13 mouse cellular contexts compared by ENCODE assay signal in the genomic region with DNA sequence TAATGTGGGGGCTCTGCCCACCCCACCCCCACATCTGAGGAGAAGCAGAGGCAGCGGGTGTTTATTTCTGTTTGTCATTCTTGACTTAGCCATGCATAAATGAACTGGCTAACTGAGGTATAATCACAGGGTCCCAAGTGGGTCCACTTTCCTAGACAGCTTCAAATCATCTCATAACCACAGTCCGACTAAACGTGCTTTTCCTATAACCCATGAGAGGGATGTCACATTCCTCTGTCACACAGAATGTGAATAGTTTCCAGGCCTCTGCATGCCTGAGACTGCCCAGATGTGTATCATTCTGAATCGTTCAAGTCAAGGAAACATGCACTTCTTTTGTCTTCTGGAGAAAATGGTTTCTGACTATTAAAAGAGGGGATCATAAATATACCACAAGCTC. TPM values are rescaled to one million over a fixed set of nuclear protein-coding genes. Genes with fewer than 3 reads are reported as not detected.
"Had no signal": no experiment of that assay in that cellular context is flagged by ENCODE, and none has a peak within 500 bp of the region (broad histone marks: within the 10 kb centered on the region; RNA-seq: fewer than 3 reads in every experiment).

No protein-coding gene starts in this region.

- H3K9ac ChIP-seq: limb, embryonic 12.5 days; liver, embryonic 14.5 days; midbrain, embryonic 15.5 days; neural tube, embryonic 13.5 days had no signal

- H3K27ac ChIP-seq: kidney, postnatal 0 days; limb, embryonic 12.5 days; liver, embryonic 14.5 days; midbrain, embryonic 15.5 days; neural tube, embryonic 13.5 days had no signal

- H3K36me3 ChIP-seq: limb, embryonic 12.5 days; midbrain, embryonic 15.5 days; neural tube, embryonic 13.5 days had no signal

- H3K4me2 ChIP-seq: limb, embryonic 12.5 days; midbrain, embryonic 15.5 days; neural tube, embryonic 13.5 days had no signal

- H3K9me3 ChIP-seq: limb, embryonic 12.5 days; midbrain, embryonic 15.5 days; neural tube, embryonic 13.5 days had no signal

- ATAC-seq: midbrain, embryonic 15.5 days had no signal

- H3K4me1 ChIP-seq: midbrain, embryonic 15.5 days had no signal

- H3K27me3 ChIP-seq: limb, embryonic 12.5 days; midbrain, embryonic 15.5 days; neural tube, embryonic 13.5 days had no signal

- H3K4me3 ChIP-seq: limb, embryonic 12.5 days; midbrain, embryonic 15.5 days; neural tube, embryonic 13.5 days had no signal

- DNase-seq: kidney, adult 8-10 months; lung, adult 18-20 months; retina, postnatal 1 day; thymus, postnatal 4 days had no signal

RNA-seq across cellular contexts. Expression of a gene that starts 17.4 kb away (rescaled TPM):
- total RNA-seq: layer of hippocampus, postnatal 25 days; liver, adult 2 months; megakaryocyte-erythroid progenitor cell, adult 5-6 weeks; monocyte, adult 5-6 weeks had no signal
- polyA plus RNA-seq: liver, adult 2 months; liver, embryonic 14.5 days; neural tube, embryonic 13.5 days had no signal
